Mouse (Mus musculus): ENCODE data around the gene Egf. TPM values are rescaled to one million over a fixed set of nuclear protein-coding genes. Genes with fewer than 3 reads are reported as not detected.
A peak's percentile ranks its signal among the peaks of the same experiment; 100 is the strongest.

The Egf gene
- polyA plus RNA-seq, 1 experiment: 4.1 TPM

GRCm38 (mm10) chr3:129698365-129698764 is 56.8 kb downstream of the Egf start:
- H3K27me3 ChIP-seq (ENCODE audit: control insufficient read depth, insufficient read depth, low read length): no peaks in the 10 kb centered on the region
- no peaks in the 10 kb centered on the region for H3K4me1 ChIP-seq (replicated peaks; ENCODE audit: control insufficient read depth, insufficient read depth, low read length)
- H3K27ac ChIP-seq (ENCODE audit: control insufficient read depth, insufficient read depth, low read length): no peak overlapping the region
- WGBS: 95% methylated on average over 6 of the region's 6 CpGs
- TF ChIP-seq CTCF (IDR thresholded peaks at IDR 0.05; ENCODE audit: borderline replicate concordance, control insufficient read depth, extremely low read depth, insufficient read depth, low read length, poor library complexity) (no peak), POLR2A (IDR thresholded peaks at IDR 0.05; ENCODE audit: control insufficient read depth, extremely low read depth, insufficient read depth, low read length, poor library complexity) (no peak)
- no peak overlapping the region for H3K4me3 ChIP-seq (ENCODE audit: control insufficient read depth, insufficient read depth, low read length)
- no peak for DNase-seq
- no peaks in the 10 kb centered on the region for H3K36me3 ChIP-seq (ENCODE audit: control insufficient read depth, insufficient read depth, low read length)

DNA sequence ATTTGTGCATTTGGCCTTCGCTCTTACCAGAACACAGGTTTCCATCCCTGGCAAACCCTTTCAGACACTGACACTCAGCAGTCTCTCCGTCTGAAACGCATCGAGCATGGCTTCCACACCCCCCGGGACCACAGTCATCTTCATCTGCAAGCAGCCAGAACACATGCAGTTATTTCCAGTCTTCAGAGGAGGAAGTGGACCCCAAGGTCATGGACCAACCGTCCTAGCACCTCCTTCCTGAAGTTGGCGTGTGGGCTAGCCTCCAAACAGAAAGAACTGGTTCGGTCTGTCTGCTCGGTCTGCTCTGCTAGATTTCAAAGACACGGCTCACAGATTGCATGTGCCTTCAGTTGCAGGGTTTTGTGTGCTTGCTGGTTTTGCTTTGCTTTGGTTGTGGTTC is 57.4 kb downstream of the Egf start:
- Histone ChIP-seq H3K4me3 (ENCODE audit: control insufficient read depth, insufficient read depth, low read length) (no peak overlapping the region), H3K4me1 (replicated peaks; ENCODE audit: control insufficient read depth, insufficient read depth, low read length) (no peaks in the 10 kb centered on the region), H3K27me3 (ENCODE audit: control insufficient read depth, insufficient read depth, low read length) (no peaks in the 10 kb centered on the region), H3K36me3 (ENCODE audit: control insufficient read depth, insufficient read depth, low read length) (no peaks in the 10 kb centered on the region), H3K27ac (ENCODE audit: control insufficient read depth, insufficient read depth, low read length) (no peak overlapping the region)
- TF ChIP-seq CTCF (IDR thresholded peaks at IDR 0.05; ENCODE audit: borderline replicate concordance, control insufficient read depth, extremely low read depth, insufficient read depth, low read length, poor library complexity): no peak
- no peak for TF ChIP-seq POLR2A (IDR thresholded peaks at IDR 0.05; ENCODE audit: control insufficient read depth, extremely low read depth, insufficient read depth, low read length, poor library complexity)
- DNase-seq: no peak
- 69% methylated on average over 10 of the region's 10 CpGs for WGBS

GRCm38 (mm10) chr3:129695943-129696342 is 59.2 kb downstream of the Egf start:
- 93% methylated on average over 8 of the region's 8 CpGs for WGBS
- Histone ChIP-seq H3K4me3 (ENCODE audit: control insufficient read depth, insufficient read depth, low read length) (no peak overlapping the region), H3K4me1 (replicated peaks; ENCODE audit: control insufficient read depth, insufficient read depth, low read length) (no peaks in the 10 kb centered on the region), H3K27me3 (ENCODE audit: control insufficient read depth, insufficient read depth, low read length) (no peaks in the 10 kb centered on the region), H3K36me3 (ENCODE audit: control insufficient read depth, insufficient read depth, low read length) (no peaks in the 10 kb centered on the region), H3K27ac (ENCODE audit: control insufficient read depth, insufficient read depth, low read length) (no peak overlapping the region)
- DNase-seq: no peak
- TF ChIP-seq POLR2A (IDR thresholded peaks at IDR 0.05; ENCODE audit: control insufficient read depth, extremely low read depth, insufficient read depth, low read length, poor library complexity) (no peak), CTCF (IDR thresholded peaks at IDR 0.05; ENCODE audit: borderline replicate concordance, control insufficient read depth, extremely low read depth, insufficient read depth, low read length, poor library complexity) (no peak)

DNA sequence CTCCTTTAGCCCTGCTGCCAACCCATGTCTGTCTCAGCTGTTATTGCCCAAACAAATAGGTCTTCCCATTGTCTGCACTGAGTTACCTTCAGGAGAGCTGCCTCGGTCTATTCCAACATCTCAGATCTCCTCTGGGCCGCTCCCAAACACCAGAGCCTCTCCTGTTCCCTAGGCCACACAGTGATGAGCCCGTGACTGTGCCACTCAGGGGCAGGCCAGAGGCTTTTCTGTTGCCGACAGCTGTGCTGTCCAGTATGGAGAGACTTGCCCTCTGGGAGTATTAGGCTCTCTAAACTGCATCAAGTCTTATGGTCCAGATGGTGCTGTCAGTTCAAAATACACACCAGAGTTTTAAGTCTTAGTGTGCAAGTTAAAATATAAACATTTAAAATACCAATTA is 61.5 kb downstream of the Egf start:
- H3K27ac ChIP-seq (ENCODE audit: control insufficient read depth, insufficient read depth, low read length): no peak overlapping the region
- H3K4me3 ChIP-seq (ENCODE audit: control insufficient read depth, insufficient read depth, low read length): no peak overlapping the region
- no peak for DNase-seq
- H3K27me3 ChIP-seq (ENCODE audit: control insufficient read depth, insufficient read depth, low read length): no peaks in the 10 kb centered on the region
- H3K36me3 ChIP-seq (ENCODE audit: control insufficient read depth, insufficient read depth, low read length): no peaks in the 10 kb centered on the region
- WGBS: 95% methylated on average over 4 of the region's 4 CpGs
- TF ChIP-seq POLR2A (IDR thresholded peaks at IDR 0.05; ENCODE audit: control insufficient read depth, extremely low read depth, insufficient read depth, low read length, poor library complexity): no peak
- TF ChIP-seq CTCF (IDR thresholded peaks at IDR 0.05; ENCODE audit: borderline replicate concordance, control insufficient read depth, extremely low read depth, insufficient read depth, low read length, poor library complexity): no peak
- no peaks in the 10 kb centered on the region for H3K4me1 ChIP-seq (replicated peaks; ENCODE audit: control insufficient read depth, insufficient read depth, low read length)

- 92% methylated on average over 16 of the region's 16 CpGs for WGBS
- no peaks in the 10 kb centered on the region for H3K27me3 ChIP-seq (ENCODE audit: control insufficient read depth, insufficient read depth, low read length)
- no peaks in the 10 kb centered on the region for H3K36me3 ChIP-seq (ENCODE audit: control insufficient read depth, insufficient read depth, low read length)
- no peak overlapping the region for H3K27ac ChIP-seq (ENCODE audit: control insufficient read depth, insufficient read depth, low read length)
- no peak for DNase-seq
- no peak for TF ChIP-seq POLR2A (IDR thresholded peaks at IDR 0.05; ENCODE audit: control insufficient read depth, extremely low read depth, insufficient read depth, low read length, poor library complexity)
- H3K4me1 ChIP-seq (replicated peaks; ENCODE audit: control insufficient read depth, insufficient read depth, low read length): no peaks in the 10 kb centered on the region
- H3K4me3 ChIP-seq (ENCODE audit: control insufficient read depth, insufficient read depth, low read length): no peak overlapping the region
Observed at GRCm38 (mm10) chr3:129692816-129693215, 62.3 kb downstream of the Egf start.

GRCm38 (mm10) chr3:129687429-129687828 is 67.7 kb downstream of the Egf start:
- H3K4me3 ChIP-seq (ENCODE audit: control insufficient read depth, insufficient read depth, low read length): no peak overlapping the region
- H3K27ac ChIP-seq (ENCODE audit: control insufficient read depth, insufficient read depth, low read length): no peak overlapping the region
- H3K4me1 ChIP-seq (replicated peaks; ENCODE audit: control insufficient read depth, insufficient read depth, low read length): no peaks in the 10 kb centered on the region
- 78% methylated on average over 5 of the region's 5 CpGs for WGBS
- TF ChIP-seq CTCF (IDR thresholded peaks at IDR 0.05; ENCODE audit: borderline replicate concordance, control insufficient read depth, extremely low read depth, insufficient read depth, low read length, poor library complexity) (no peak), POLR2A (IDR thresholded peaks at IDR 0.05; ENCODE audit: control insufficient read depth, extremely low read depth, insufficient read depth, low read length, poor library complexity) (no peak)
- DNase-seq: no peak
- H3K27me3 ChIP-seq (ENCODE audit: control insufficient read depth, insufficient read depth, low read length): no peaks in the 10 kb centered on the region
- no peaks in the 10 kb centered on the region for H3K36me3 ChIP-seq (ENCODE audit: control insufficient read depth, insufficient read depth, low read length)

GRCm38 (mm10) chr3:129686698-129687333 is 68.3 kb downstream of the Egf start:
- WGBS: 67% methylated on average over 8 of the region's 8 CpGs
- Histone ChIP-seq H3K27ac (ENCODE audit: control insufficient read depth, insufficient read depth, low read length) (no peak overlapping the region), H3K27me3 (ENCODE audit: control insufficient read depth, insufficient read depth, low read length) (no peaks in the 10 kb centered on the region), H3K4me1 (replicated peaks; ENCODE audit: control insufficient read depth, insufficient read depth, low read length) (no peaks in the 10 kb centered on the region), H3K4me3 (ENCODE audit: control insufficient read depth, insufficient read depth, low read length) (no peak overlapping the region), H3K36me3 (ENCODE audit: control insufficient read depth, insufficient read depth, low read length) (no peaks in the 10 kb centered on the region)
- TF ChIP-seq POLR2A (IDR thresholded peaks at IDR 0.05; ENCODE audit: control insufficient read depth, extremely low read depth, insufficient read depth, low read length, poor library complexity): no peak
- no peak for TF ChIP-seq CTCF (IDR thresholded peaks at IDR 0.05; ENCODE audit: borderline replicate concordance, control insufficient read depth, extremely low read depth, insufficient read depth, low read length, poor library complexity)
- DNase-seq: peak; percentile 60
